Mouse (Mus musculus) kidney, adult 9 months (tissue): ENCODE data around the gene Srebf1.

ENCODE experiments used
- DNase-seq: peaks from one replicate; pipeline ENCODE4 v3.0.0; 2022

Gene Srebf1

DNA sequence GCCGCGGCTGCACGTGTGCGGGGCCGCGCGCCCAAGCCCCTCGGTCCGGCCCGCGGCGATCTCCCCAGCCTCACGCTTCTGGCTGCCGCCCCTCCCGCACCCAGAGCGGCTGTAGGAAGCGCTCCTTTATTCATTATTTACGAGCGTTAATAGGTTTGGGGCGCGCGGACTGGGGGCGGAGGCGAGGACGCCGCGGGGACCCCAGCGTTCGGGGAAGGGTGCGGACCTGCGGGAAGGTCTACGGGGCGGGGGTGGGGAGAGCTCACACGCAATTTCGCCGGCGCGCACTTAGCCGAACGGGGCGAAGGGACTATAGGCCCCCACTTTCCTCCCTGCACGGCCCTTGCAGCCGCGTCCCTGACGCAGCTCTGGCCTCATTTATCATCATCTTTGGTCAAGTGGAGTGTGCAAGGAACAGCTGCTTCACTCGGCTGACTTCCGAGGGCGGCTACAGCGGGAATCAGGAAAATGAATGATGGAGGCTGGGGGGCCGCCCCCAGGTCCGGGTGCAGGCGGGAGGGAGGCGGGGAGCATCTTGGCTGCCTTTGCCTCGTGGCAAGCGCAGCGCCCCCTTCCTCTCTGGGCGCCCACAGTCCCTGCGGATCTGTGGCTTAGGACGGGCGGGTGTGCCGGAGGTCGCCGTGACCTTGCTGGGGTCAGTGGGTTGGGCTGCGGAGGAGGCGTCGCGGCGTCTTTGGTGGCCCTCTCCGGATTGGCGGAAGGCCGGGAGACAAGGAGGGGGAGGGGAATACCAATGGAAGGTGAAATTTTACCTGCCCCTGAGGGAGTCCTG is 46.0 kb downstream of the Srebf1 start:
- peak; percentile 74 for DNase-seq

DNA sequence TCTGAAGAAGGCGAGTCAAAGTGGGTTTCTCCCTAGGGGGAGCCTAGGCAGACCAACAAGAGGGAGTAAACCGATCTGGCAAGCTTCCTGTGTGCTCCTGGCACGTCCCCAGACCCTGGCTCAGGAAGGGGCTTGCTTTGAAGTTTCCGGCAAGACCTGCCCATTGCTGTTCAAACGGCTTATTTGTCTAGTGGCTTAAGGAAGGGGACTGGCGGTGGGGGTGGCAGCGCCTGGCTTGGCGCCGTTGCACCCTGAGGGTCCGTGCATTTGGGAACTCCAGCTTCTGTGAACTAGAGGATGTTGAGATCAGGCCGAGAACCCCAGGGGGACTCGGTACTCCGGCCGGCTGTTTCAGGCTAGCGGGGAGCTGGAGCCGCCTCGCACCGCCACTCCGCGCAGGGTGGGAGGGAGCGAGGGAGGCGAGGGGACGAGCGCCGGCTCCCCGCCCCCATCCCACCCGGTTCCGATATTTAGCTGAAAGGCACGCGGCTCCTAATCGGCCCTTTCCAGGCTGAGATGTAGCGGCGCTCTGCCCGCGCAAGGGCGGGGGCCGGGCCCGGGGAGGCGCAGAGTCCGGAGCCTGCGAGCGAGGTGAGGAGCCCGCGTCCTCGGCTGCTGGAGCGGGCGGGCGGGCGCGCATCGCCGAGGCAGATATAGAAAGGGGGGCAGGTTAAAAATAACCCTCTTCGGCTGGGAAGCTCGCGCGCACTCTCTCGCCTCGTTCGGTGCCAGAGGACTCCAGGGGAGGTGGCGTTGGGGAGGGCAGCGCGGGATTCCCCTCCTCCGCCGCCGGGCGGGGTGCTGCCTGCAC is 46.8 kb downstream of the Srebf1 start:
- DNase-seq: peak; percentile 57

DNA sequence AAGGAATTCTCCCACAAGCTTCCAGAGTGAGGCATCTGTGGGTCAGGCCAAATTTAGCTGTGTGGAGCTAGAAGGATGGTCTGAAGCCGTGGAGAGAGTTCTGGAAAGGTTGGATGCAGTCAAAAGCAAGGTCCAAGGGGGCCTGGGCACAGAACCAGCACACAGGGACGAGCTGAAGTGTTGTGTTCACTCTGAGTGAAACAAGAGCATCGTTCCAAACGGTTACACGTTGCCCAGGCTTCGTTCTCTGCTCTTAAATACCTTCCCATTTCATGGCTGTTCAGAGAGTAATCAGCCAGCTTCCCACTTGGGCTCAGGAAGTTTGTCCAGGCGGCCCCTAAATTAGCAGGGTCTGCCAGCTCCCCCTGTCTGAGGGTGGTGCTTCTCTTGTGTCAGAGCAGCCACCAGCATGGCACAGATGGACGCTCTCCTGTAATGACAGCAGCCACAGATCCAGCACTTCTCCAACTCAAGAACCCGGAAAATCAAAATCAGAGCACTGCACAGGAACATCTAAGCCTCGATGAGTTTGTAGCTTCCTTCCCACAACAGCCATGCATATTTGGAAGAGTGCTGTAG is 48.7 kb downstream of the Srebf1 start:
- DNase-seq: no peak

- DNase-seq: no peak
Measured at GRCm38 (mm10) chr11:60172074-60172473, 50.3 kb downstream of the Srebf1 start.

DNA sequence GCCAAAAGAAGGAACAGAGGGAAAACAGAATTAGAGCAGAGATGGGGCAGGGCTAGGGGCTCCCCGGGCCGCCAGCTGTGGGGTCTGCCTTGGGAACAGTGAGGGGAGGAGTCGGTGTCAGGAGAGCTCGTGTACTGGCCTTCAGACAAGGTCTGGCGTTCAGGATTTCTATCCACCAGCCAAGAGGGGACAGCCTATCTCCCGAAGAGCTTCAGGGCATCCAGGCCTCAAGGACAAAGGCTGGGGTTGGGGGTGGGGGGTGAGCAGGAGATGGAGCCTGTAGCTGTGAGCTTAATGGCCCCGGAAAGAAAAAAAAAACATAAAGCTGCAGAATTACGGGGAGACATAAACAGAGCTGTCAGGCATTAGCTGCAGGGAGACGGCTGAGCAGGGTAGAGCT is 53.6 kb downstream of the Srebf1 start:
- DNase-seq: no peak

- DNase-seq: no peak
Measured at GRCm38 (mm10) chr11:60165076-60165475, 57.3 kb downstream of the Srebf1 start.

GRCm38 (mm10) chr11:60164450-60164849 is 57.9 kb downstream of the Srebf1 start:
- DNase-seq: no peak

- DNase-seq: no peak
Measured at GRCm38 (mm10) chr11:60163362-60163761, 59.0 kb downstream of the Srebf1 start.

- DNase-seq: no peak
Measured at GRCm38 (mm10) chr11:60162547-60162946, 59.8 kb downstream of the Srebf1 start.

DNA sequence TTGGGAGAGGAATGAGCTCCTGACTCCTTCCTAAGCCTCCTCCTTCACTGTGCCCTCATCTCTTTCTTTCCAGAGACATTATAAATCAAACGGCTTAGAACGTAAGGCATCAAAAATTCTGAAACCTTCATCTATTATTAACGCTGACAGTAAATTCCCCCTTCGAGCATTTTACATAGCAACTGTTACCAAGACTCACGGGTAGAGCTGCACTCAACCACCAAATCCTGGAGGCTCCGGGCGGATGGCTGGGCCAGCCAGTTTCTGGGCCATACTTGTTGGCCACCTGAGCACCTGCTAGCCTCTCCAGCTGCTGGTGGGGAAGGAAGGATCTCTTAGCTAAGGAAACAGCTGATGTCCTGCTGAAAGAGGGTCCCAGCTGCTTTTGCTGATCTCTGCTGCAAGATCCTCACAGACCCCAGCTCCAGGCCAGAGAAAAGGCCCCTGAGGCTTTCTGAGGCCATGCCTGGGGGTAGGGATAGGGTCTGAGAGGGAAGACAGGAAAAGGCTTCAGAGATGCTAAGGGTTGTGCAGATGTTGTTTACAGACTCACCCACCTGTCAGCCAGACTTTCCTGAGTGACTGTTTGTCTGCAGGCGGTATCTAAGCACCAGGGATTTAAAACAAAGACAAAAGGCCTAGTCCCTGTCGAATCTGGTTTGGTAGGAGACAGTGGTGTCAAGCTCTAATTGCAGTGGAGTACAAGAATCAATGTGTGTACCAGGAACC is 61.1 kb downstream of the Srebf1 start:
- DNase-seq: no peak

GRCm38 (mm10) chr11:60160454-60161114 is 61.8 kb downstream of the Srebf1 start:
- no peak for DNase-seq

- no peak for DNase-seq
Measured at GRCm38 (mm10) chr11:60159955-60160354, 62.4 kb downstream of the Srebf1 start.

- DNase-seq: no peak
Measured at GRCm38 (mm10) chr11:60158271-60158670, 64.1 kb downstream of the Srebf1 start.

DNA sequence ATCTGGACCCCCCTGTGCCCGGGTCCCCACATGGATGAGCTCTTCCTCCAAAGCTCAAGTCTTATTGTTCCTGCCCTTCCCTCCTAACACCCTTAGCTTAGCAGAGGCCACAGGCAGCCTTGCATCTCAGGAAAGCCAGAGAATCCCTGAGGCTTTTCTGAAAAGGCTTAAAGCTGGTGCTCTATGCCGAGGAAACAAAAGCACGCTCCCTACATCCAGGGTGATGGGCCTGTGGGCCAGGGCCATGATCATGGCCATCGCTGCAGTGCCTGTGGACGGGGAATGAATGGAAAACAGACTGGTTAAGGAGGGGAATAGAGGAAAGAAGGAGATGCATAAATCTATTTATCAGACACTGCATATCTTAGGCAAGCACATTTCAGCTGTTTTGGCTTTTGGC is 66.7 kb downstream of the Srebf1 start:
- DNase-seq: no peak

GRCm38 (mm10) chr11:60153936-60154335 is 68.4 kb downstream of the Srebf1 start:
- no peak for DNase-seq

GRCm38 (mm10) chr11:60152339-60152738 is 70.0 kb downstream of the Srebf1 start:
- no peak for DNase-seq

DNA sequence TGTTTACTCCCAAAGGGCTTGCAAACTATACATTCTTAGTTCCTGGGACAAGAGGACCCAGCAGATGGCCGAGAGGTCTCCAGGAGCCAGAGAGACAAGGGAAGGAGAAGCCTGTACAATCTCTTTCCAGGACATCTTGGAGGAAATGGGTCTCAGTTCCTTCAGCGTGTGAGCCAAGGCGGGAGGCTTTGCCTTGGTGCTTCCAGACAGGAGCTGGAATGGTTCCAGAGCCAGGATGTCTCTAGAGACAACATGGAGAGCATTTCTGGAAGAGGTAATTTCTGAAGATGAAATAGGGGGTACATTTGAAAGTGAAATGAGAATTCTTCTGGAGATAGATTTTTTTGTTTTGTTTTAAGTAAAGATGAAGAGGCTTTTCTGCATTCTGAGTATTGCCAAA is 71.7 kb downstream of the Srebf1 start:
- peak; percentile 25 for DNase-seq
